Mouse (Mus musculus): Measurements from ENCODE around the gene Isoc2b. TPM values are rescaled to one million over a fixed set of nuclear protein-coding genes. Genes with fewer than 3 reads are reported as not detected.
"Not testable (repeated sequence)": the region's sequence is repeated elsewhere in the genome, so short reads cannot be mapped to it uniquely, and the experiment has no call there.

The Isoc2b gene
- total and polyA plus RNA-seq, 3 experiments = 3.9 to 19.5 (median 10.0) TPM

DNA sequence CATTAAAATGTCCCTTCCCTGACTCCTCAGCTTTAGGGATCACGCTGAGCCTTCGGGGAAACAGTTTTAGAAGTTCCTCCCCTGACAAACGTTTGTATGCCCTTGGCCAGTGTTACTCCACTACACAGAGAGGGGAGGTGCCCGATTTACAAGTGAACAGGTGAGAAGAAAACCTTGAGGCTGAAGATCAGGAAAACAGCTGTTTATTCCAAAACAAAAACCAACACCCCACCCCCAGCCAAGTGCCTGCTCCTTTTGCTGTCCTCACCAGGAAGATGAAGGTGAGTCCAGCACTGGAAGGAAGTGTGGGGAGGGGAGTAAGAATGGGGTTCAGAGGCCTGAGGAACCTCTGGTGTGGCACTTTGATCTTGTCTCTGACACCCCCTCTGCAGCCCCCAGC lies 44.7 kb downstream of the Isoc2b start:
- Histone ChIP-seq H3K9me3 (replicated peaks; ENCODE audit: low read length) (no peaks in the 10 kb centered on the region), H3K4me1 (ENCODE audit: control insufficient read depth in 1 of 2, insufficient read depth in 2 of 2) (peaks cover 0 to 7% of the 10 kb centered on the region in 2 experiments; a peak in 2 of 4 replicates), H3K27me3 (replicated peaks) (peaks cover 48% of the 10 kb centered on the region), H3K4me3 (replicated peaks in 1 of 3; ENCODE audit: low read depth in 2 of 3, low read length in 2 of 3, poor library complexity in 1 of 3) (no peak overlapping the region), H3K36me3 (replicated peaks in 1 of 2; ENCODE audit: control insufficient read depth in 1 of 2, insufficient read depth in 1 of 2, low read length in 1 of 2) (no peaks in the 10 kb centered on the region), H3K27ac (ENCODE audit: insufficient read depth, low read depth) (no peak overlapping the region), H3K9ac (ENCODE audit: insufficient read depth, low read depth) (no peak overlapping the region), H3K79me2 (replicated peaks; ENCODE audit: control insufficient read depth, extremely low read depth, insufficient read depth, poor library complexity, severe bottlenecking) (no peaks in the 10 kb centered on the region), H3K4me2 (ENCODE audit: insufficient read depth, low read depth, poor library complexity, severe bottlenecking) (no peak overlapping the region)
- dilution Hi-C loops (cut with MboI; ENCODE audit: extremely low pct_ligation_motif_present, extremely low pct_unique_long_range_greater_than_20kb, low sequenced_read_pairs) = no loop called here
- DNase-seq (ENCODE audit: extremely low read depth) = no peak
- in situ Hi-C loops (cut with MboI; ENCODE audit: low pct_ligation_motif_present, low pct_unique_long_range_greater_than_20kb, low sequenced_read_pairs) = no loop called here
- no peak for TF ChIP-seq MAZ (IDR thresholded peaks at IDR 0.05; ENCODE audit: low read depth, low read length)
- TF ChIP-seq GABPA (IDR thresholded peaks at IDR 0.05; ENCODE audit: insufficient replicate concordance, low read depth, low read length) = no peak
- no peak for TF ChIP-seq ETS1 (conservative IDR thresholded peaks at IDR 0.05; ENCODE audit: low read depth, low read length)

DNA sequence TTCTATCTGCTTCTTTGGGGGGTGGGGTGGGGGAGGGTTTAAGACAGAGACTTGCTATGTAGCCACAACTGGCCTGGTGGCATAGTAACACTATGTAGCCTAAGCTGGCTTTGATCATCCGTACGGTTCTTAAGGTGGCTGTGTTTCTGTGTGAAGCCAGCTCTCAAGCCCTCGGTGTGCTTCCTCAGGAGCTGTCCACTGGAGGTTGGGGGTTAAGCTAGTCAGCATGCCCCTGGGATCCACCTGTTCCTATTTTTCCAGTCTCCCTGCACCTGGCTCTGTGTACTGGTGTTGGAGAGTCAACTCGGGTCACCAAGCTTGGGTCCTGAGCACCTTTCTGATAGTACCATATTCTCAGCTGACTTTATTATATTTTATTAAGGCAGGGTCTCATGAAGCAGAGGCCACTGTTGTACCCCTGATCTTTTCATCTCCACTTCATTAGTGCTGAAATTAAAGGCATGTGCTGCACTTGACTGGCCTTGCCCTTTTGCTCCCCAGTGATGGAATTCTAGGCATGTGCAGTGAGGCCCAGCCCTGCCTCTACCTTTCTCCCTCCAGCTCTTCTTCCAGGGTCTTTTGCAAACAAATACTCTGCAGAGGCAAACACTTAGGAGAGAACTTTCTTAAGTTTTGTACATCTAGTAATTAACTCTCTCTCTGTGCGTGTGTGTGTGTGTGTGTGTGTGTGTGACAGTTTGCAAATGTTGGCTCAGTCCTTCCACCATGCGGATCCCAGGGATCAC lies 47.7 kb downstream of the Isoc2b start:
- DNase-seq (ENCODE audit: extremely low read depth) = no peak
- no peaks in the 10 kb centered on the region for H3K9me3 ChIP-seq (replicated peaks; ENCODE audit: low read length)
- H3K79me2 ChIP-seq (replicated peaks; ENCODE audit: control insufficient read depth, extremely low read depth, insufficient read depth, poor library complexity, severe bottlenecking) = no peaks in the 10 kb centered on the region
- no peak overlapping the region for H3K9ac ChIP-seq (ENCODE audit: insufficient read depth, low read depth)
- no peak overlapping the region for H3K4me3 ChIP-seq (replicated peaks in 1 of 3; ENCODE audit: low read depth in 2 of 3, low read length in 2 of 3, poor library complexity in 1 of 3)
- no peaks in the 10 kb centered on the region for H3K36me3 ChIP-seq (replicated peaks in 1 of 2; ENCODE audit: control insufficient read depth in 1 of 2, insufficient read depth in 1 of 2, low read length in 1 of 2)
- dilution Hi-C loops (cut with MboI; ENCODE audit: extremely low pct_ligation_motif_present, extremely low pct_unique_long_range_greater_than_20kb, low sequenced_read_pairs) (no loop called here), in situ Hi-C loops (cut with MboI; ENCODE audit: low pct_ligation_motif_present, low pct_unique_long_range_greater_than_20kb, low sequenced_read_pairs) (no loop called here)
- no peak overlapping the region for H3K4me2 ChIP-seq (ENCODE audit: insufficient read depth, low read depth, poor library complexity, severe bottlenecking)
- peaks cover 0 to 7% of the 10 kb centered on the region in 2 experiments; a peak in 2 of 4 replicates for H3K4me1 ChIP-seq (ENCODE audit: control insufficient read depth in 1 of 2, insufficient read depth in 2 of 2)
- no peak overlapping the region for H3K27ac ChIP-seq (ENCODE audit: insufficient read depth, low read depth)
- peaks cover 19% of the 10 kb centered on the region for H3K27me3 ChIP-seq (replicated peaks)
- TF ChIP-seq E2F4 (IDR thresholded peaks at IDR 0.05; ENCODE audit: insufficient replicate concordance, low read depth, low read length) = no peak
- TF ChIP-seq ZNF384 (IDR thresholded peaks at IDR 0.05; ENCODE audit: low read depth, low read length) = no peak
- no peak for TF ChIP-seq RAD21 (IDR thresholded peaks at IDR 0.05; ENCODE audit: low read depth, low read length)
- no peak for TF ChIP-seq KAT2A (IDR thresholded peaks at IDR 0.05; ENCODE audit: insufficient replicate concordance, low read length)
- TF ChIP-seq ZMIZ1 (IDR thresholded peaks at IDR 0.05; ENCODE audit: low read depth, low read length) = no peak
- TF ChIP-seq USF2 (conservative IDR thresholded peaks at IDR 0.05; ENCODE audit: low read depth, low read length) = no peak
- no peak for TF ChIP-seq BHLHE40 (IDR thresholded peaks at IDR 0.05; ENCODE audit: low read depth, low read length)

DNA sequence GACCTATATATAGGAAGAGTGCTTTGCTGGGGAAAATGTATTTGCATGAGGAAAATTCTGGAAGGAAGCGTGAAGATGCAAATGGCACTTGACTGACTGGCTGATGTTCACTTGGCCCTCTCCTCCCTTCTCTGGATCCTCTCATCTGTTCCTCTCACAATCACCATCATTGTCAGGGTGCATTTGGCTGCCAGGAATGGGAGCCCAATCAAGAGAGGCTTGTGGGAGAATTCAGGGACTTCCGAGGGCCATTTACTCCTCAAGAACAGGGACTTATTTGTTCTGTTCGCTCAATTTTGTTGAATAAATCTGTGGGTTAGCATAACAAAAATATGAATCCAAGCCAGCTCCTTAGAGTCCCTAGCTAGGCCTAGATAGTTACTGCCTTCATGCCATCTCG lies 48.4 kb downstream of the Isoc2b start:
- Histone ChIP-seq H3K36me3 (replicated peaks in 1 of 2; ENCODE audit: control insufficient read depth in 1 of 2, insufficient read depth in 1 of 2, low read length in 1 of 2) (no peaks in the 10 kb centered on the region), H3K4me1 (ENCODE audit: control insufficient read depth in 1 of 2, insufficient read depth in 2 of 2) (peaks cover 0 to 7% of the 10 kb centered on the region in 2 experiments; a peak in 2 of 4 replicates), H3K79me2 (replicated peaks; ENCODE audit: control insufficient read depth, extremely low read depth, insufficient read depth, poor library complexity, severe bottlenecking) (no peaks in the 10 kb centered on the region), H3K27ac (ENCODE audit: insufficient read depth, low read depth) (no peak overlapping the region), H3K27me3 (replicated peaks) (peaks cover 13% of the 10 kb centered on the region), H3K9ac (ENCODE audit: insufficient read depth, low read depth) (no peak overlapping the region), H3K4me2 (ENCODE audit: insufficient read depth, low read depth, poor library complexity, severe bottlenecking) (no peak overlapping the region), H3K9me3 (replicated peaks; ENCODE audit: low read length) (no peaks in the 10 kb centered on the region), H3K4me3 (replicated peaks in 1 of 3; ENCODE audit: low read depth in 2 of 3, low read length in 2 of 3, poor library complexity in 1 of 3) (no peak overlapping the region)
- dilution Hi-C loops (cut with MboI; ENCODE audit: extremely low pct_ligation_motif_present, extremely low pct_unique_long_range_greater_than_20kb, low sequenced_read_pairs) = no loop called here
- DNase-seq (ENCODE audit: extremely low read depth) = no peak
- TF ChIP-seq MXI1 (IDR thresholded peaks at IDR 0.05; ENCODE audit: low read depth, low read length) (no peak), JUN (IDR thresholded peaks at IDR 0.05; ENCODE audit: insufficient read depth, low read depth, low read length) (no peak), UBTF (IDR thresholded peaks at IDR 0.05; ENCODE audit: low read depth, low read length) (no peak), MAZ (IDR thresholded peaks at IDR 0.05; ENCODE audit: low read depth, low read length) (no peak), POLR2AphosphoS2 (IDR thresholded peaks at IDR 0.05; ENCODE audit: low read depth, low read length) (no peak), CTCF (conservative IDR thresholded peaks at IDR 0.05 in 1 of 2, IDR thresholded peaks at IDR 0.05 in 1 of 2; ENCODE audit: low read depth in 2 of 2, low read length in 2 of 2) (no peak), MAX (IDR thresholded peaks at IDR 0.05; ENCODE audit: low read length) (no peak), RCOR1 (conservative IDR thresholded peaks at IDR 0.05; ENCODE audit: low read depth, low read length) (no peak), ZC3H11A (IDR thresholded peaks at IDR 0.05; ENCODE audit: low read depth, low read length) (no peak), PAX5 (IDR thresholded peaks at IDR 0.05; ENCODE audit: low read length) (no peak)
- in situ Hi-C loops (cut with MboI; ENCODE audit: low pct_ligation_motif_present, low pct_unique_long_range_greater_than_20kb, low sequenced_read_pairs) = no loop called here

DNA sequence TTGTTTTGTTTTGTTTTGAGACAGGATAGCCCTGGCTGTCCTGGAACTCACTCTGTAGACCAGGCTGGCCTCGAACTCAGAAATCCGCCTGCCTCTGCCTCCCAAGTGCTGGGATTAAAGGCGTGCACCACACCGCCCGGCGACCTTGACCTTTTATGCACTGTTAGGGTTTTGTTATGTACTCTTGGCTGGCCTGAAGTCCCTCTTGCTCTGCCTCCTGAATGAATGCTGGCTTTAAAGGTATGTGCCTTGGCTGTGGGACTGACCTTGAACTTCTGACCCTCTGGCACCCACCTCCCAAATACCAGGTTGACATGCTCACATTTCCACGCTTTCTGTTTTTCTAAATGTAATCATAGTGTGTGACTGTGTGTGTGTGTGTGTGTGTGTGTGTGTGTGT lies 49.1 kb downstream of the Isoc2b start:
- H3K27me3 ChIP-seq (replicated peaks); DNase-seq (ENCODE audit: extremely low read depth); H3K9me3 ChIP-seq (replicated peaks; ENCODE audit: low read length); dilution Hi-C loops (cut with MboI; ENCODE audit: extremely low pct_ligation_motif_present, extremely low pct_unique_long_range_greater_than_20kb, low sequenced_read_pairs); H3K4me2 ChIP-seq (ENCODE audit: insufficient read depth, low read depth, poor library complexity, severe bottlenecking); H3K4me3 ChIP-seq (replicated peaks in 1 of 3; ENCODE audit: low read depth in 2 of 3, low read length in 2 of 3, poor library complexity in 1 of 3); H3K9ac ChIP-seq (ENCODE audit: insufficient read depth, low read depth); in situ Hi-C loops (cut with MboI; ENCODE audit: low pct_ligation_motif_present, low pct_unique_long_range_greater_than_20kb, low sequenced_read_pairs); H3K4me1 ChIP-seq (ENCODE audit: control insufficient read depth in 1 of 2, insufficient read depth in 2 of 2); H3K27ac ChIP-seq (ENCODE audit: insufficient read depth, low read depth); H3K79me2 ChIP-seq (replicated peaks; ENCODE audit: control insufficient read depth, extremely low read depth, insufficient read depth, poor library complexity, severe bottlenecking); H3K36me3 ChIP-seq (replicated peaks in 1 of 2; ENCODE audit: control insufficient read depth in 1 of 2, insufficient read depth in 1 of 2, low read length in 1 of 2): not testable (repeated sequence)

Data from CH12.LX (cell line).